Mouse (Mus musculus) gastrocnemius, postnatal 4 days (tissue): ENCODE measurements around the gene Fkbp9. TPM values are rescaled to one million over a fixed set of nuclear protein-coding genes. Genes with fewer than 3 reads are reported as not detected.
A peak's percentile ranks its signal among the peaks of the same experiment; 100 is the strongest.

Experiments
- DNase-seq, 2 experiments: peaks; one replicate each; pipeline ENCODE4 v3.0.0; 2021 to 2022; ENCODE audit warnings: low spot score in 2 of 2, mixed read lengths in 2 of 2
- total RNA-seq, 2 experiments: library from RNA; stranded (reverse); gene quantifications; 2 replicates each; pipeline ENCODE4 v1.2.3; 2021

Fkbp9 gene
- total RNA-seq, 2 experiments from 2014 or later, result 186 to 188 TPM

DNA sequence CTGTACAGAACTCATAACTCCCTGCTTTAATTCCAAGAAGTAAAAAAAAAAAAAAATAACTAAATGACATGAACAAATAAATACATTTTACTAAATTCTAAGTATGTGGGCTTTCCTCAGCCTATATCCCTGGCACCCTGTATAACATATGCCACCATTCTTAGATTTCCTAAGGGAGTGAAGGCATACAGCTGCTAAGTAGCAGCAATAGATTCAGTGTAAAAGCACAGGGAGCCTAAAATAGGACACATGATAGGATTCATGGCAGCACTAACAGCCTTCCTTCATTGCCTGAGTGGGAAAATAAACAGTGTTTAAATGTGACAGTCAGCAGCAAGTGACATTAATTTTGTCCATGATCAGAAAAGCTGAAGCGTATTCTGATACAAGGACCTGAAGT lies 72.5 kb downstream of the Fkbp9 start:
- no peak for DNase-seq

GRCm38 (mm10) chr6:56904982-56905381 lies 73.1 kb downstream of the Fkbp9 start:
- no peak for DNase-seq

DNA sequence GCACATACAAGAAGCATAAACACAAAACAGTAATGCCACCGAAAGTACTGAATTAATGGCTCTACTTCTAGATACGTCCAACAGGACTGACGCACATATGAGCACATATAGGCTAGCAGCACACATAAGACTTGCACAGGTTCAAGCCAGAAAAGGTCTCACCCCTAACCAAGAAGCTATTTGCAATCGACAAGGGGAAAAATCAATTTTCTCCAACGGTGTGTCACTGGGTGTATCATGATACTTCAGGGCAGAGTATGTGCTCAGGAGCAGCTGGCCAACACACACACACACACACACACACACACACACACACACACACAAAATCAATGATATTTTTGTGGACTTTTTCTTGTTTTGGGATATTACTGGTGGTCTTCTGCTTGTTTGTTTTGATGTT lies 73.6 kb downstream of the Fkbp9 start:
- DNase-seq, result no peak

DNA sequence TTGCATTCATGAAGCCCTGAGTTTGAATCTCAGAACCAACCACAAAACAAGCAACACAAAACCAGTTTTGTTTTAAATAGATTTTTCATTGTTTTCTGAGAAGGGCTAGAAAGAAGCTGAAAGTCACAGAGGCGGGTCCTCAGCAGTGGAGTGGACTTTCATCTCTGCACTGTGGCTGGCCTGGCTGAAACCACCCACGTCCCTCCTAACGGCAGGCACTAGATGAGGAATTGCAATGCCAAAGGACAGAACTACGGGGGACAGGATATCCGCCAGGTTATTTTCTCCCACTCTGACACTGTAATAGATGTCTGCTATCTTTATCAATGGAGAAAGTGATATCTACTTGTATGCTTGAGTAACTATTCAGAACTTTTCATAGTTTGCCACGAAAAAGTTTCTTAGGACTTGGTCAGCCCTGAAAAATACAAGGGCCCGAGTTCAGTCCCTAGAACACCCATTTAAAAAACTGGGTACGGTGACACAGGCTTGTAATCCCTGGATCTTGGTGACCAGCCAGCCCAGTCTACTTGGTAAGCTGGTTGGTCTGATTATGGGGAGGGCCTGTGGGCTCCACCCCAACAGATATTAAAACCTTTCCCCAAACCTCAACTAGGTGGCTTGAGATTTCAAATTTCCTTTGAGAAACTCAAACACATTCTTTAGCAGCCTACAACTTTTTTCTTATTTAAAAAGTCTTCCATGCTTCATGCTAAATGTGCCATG lies 74.4 kb downstream of the Fkbp9 start:
- no peak for DNase-seq

DNA sequence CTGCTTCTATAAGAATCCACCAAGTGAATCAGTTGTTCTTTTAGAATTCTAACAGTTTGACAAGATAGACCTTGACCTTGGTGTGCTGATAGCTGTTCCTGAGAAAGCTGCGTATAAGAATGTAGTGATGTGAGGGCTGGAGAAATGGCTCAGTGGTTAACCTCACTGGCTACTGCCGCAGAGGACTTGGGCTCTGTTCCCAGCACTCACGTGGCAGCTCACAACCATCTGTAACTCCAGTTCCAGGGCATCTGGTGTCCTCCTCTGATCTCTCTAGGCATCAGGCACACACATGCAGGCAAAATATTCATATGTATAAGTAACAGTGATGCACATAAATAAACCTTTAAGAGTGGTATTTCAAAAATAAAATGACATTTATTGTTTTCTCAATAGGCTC lies 76.1 kb downstream of the Fkbp9 start:
- DNase-seq, result no peak

GRCm38 (mm10) chr6:56908397-56908796 lies 76.5 kb downstream of the Fkbp9 start:
- DNase-seq, result no peak

DNA sequence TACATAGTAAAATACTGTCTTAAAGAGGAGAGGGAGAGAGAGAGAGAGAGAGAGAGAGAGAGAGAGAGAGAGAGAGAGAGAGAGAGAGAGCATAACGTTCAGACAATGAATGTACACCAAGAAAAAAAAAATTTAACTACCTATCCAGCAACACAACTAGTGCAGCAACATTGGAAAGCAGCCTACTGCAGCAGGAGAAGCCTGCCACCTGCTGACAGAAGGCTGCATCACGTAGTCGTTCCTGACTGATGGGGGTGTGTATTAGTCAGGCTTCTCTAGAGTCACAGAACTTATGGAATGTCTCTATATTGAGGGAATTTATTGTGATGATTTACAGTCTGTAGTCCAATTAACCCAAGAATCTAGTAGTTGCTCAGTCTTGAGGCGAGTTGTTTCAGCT lies 77.1 kb downstream of the Fkbp9 start:
- DNase-seq, result peak; percentile 28 to 48

- no peak for DNase-seq
Observed at GRCm38 (mm10) chr6:56910910-56911309, 79.1 kb downstream of the Fkbp9 start.

GRCm38 (mm10) chr6:56913092-56913858 lies 81.4 kb downstream of the Fkbp9 start:
- DNase-seq, result no peak

GRCm38 (mm10) chr6:56916279-56916678 lies 84.4 kb downstream of the Fkbp9 start:
- DNase-seq, result no peak

- DNase-seq, result no peak
Observed at GRCm38 (mm10) chr6:56917578-56918368, 85.9 kb downstream of the Fkbp9 start.

DNA sequence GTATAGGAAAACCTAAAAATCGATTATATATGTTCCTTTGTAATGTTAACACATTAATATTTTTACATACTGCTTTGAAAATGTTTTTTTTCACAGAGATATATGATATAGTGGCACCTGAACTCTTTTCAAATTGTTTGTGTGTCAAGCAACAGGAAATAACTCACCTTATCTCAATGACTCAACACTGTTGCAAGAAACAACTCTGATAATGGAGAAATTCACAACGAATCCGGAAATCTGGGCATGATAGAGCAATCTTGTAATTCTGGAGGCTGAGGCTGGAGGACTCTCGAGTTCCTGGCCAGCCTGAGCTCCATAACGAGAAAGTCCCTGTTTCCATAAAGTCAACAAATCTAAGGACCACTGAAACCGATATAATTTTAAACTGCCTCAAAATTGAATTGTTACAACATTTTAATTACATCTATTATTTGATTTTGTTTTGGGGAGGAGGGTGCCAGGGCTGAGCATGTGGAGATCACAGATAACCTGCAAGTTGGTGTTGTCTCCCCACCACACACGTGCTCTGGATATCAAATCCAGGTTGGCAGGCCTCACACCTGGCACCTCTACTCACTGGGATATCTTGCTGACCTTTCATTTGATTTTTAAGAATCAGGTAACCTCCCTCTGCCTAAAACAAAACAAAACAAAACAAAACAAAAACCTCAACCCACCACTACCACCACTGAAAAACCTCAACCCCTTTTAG lies 87.6 kb downstream of the Fkbp9 start:
- no peak for DNase-seq

DNA sequence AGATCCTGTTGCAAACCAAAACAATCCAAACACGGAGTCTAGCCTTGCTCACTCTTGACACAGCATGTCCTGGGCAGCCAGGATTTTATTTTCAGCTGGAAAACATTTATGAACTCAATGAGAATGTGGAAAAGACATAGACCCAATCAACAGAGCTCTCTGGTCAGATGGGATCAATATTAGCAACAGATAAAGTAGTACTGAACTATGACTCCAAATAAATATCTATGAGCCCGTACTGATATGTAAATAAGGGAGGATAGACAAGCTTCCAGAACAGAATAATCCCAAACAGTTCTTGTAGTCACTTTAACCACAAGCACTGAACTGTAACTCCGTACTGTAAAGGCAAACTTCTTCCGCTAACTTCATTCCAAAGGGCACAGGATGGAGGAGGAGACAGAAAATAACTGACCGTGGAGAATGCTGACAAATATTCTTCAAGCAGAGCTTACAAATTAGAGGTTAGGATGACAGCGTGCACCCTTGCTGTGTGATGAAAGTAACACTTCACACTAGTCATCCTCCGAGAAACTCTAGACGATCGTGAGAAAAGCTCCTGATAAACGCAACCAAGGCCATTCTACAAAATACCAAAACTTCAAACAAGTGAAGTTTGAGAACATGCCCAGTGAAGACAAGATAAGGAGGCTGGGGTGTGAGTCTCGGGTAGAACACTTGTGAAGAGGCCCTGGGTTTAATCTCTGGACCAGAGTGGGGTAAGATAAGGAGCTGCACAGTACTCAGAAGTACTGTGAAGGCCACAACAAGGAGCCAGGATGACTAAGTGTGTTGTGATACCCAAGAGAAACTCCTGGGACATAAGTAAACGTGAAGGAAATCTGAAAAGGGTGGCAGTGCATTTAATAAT lies 88.6 kb downstream of the Fkbp9 start:
- DNase-seq, result no peak

GRCm38 (mm10) chr6:56923331-56923725 lies 91.5 kb downstream of the Fkbp9 start:
- no peak for DNase-seq

GRCm38 (mm10) chr6:56923726-56924707 lies 92.2 kb downstream of the Fkbp9 start, which contains the start of the genes Nt5c3 and Vmn1r4:
Gene Nt5c3 (minus strand): TSS chr6:56923932.
Gene Vmn1r4 (plus strand): TSS chr6:56924015.
- DNase-seq, result peak; percentile 86 to 92
